Mouse (Mus musculus) MEL (cell line): ENCODE data around the gene A030005K14Rik. TPM values are rescaled to one million over a fixed set of nuclear protein-coding genes. Genes with fewer than 3 reads are reported as not detected.

Experiments used
- DNase-seq: peaks from one replicate; pipeline ENCODE4 v3.0.0; 2011; ENCODE audit warnings: low read depth, low spot score
- H3K27ac ChIP-seq: 2 replicates; pipeline ENCODE4 v1.5.1; 2012; ENCODE audit warnings: low read depth, mild to moderate bottlenecking, control low read depth, low read length, moderate library complexity; ENCODE audit not compliant: control insufficient read depth
- H3K27me3 ChIP-seq, 2 experiments: fragments of 150-350 bp in 1 of 2; sonication (generic) in 1 of 2; 2 replicates each; pipeline ENCODE4 v1.6.1; 2012; ENCODE audit warnings: low read length in 2 of 2, mild to moderate bottlenecking in 2 of 2, improper control_type of control experiment in 1 of 2, moderate library complexity in 1 of 2; ENCODE audit not compliant: insufficient read depth in 2 of 2, control insufficient read depth in 1 of 2
- H3K36me3 ChIP-seq, 2 experiments: 2 replicates each; pipeline ENCODE4 v1.6.1; 2012 to 2014; ENCODE audit warnings: low read length in 2 of 2, improper control_type of control experiment in 1 of 2, inconsistent platforms in 1 of 2, mild to moderate bottlenecking in 1 of 2; ENCODE audit not compliant: insufficient read depth in 2 of 2, control insufficient read depth in 1 of 2
- H3K4me1 ChIP-seq, 2 experiments: fragments of 150-350 bp in 1 of 2; sonication (generic) in 1 of 2; 2 replicates each; pipeline ENCODE4 v1.6.1; 2012; ENCODE audit warnings: low read length in 2 of 2, improper control_type of control experiment in 1 of 2, mild to moderate bottlenecking in 1 of 2; ENCODE audit not compliant: insufficient read depth in 2 of 2, control insufficient read depth in 1 of 2
- H3K4me3 ChIP-seq, 2 experiments: fragments of 150-350 bp in 1 of 2; sonication (generic) in 1 of 2; 2 replicates each; pipeline ENCODE4 v1.5.1; 2012; ENCODE audit warnings: low read depth in 2 of 2, low read length in 2 of 2, mild to moderate bottlenecking in 2 of 2, moderate library complexity in 2 of 2, control low read depth in 1 of 2, improper control_type of control experiment in 1 of 2; ENCODE audit not compliant: control insufficient read depth in 1 of 2, insufficient read depth in 1 of 2
- H3K79me2 ChIP-seq: 2 replicates; pipeline ENCODE4 v1.6.1; 2012; ENCODE audit warnings: mild to moderate bottlenecking, low read length, moderate library complexity; ENCODE audit not compliant: control insufficient read depth, poor library complexity, insufficient read depth
- H3K9ac ChIP-seq: 2 replicates; pipeline ENCODE4 v1.6.1; 2012; ENCODE audit warnings: low read depth, mild to moderate bottlenecking, control low read depth, low read length, moderate library complexity; ENCODE audit not compliant: control insufficient read depth, poor library complexity, severe bottlenecking
- H3K9me3 ChIP-seq: fragments of 150-350 bp; sonication (generic); replicated peaks from 2 replicates; pipeline ENCODE4 v1.6.1; 2012; ENCODE audit warnings: mild to moderate bottlenecking, low read length, improper control_type of control experiment, moderate library complexity; ENCODE audit not compliant: insufficient read depth
- BHLHE40 ChIP-seq: IDR thresholded peaks from 2 replicates; pipeline ENCODE4 v1.6.1; 2012; ENCODE audit warnings: low read depth, mild to moderate bottlenecking, inconsistent platforms, low read length, improper control_type of control experiment, borderline replicate concordance
- E2F4 ChIP-seq: IDR thresholded peaks from 2 replicates; pipeline ENCODE4 v1.6.1; 2011; ENCODE audit warnings: low read depth, low read length, improper control_type of control experiment, borderline replicate concordance
- EP300 ChIP-seq, 2 experiments: IDR thresholded peaks; 2 replicates each; pipeline ENCODE4 v1.6.1; 2011; ENCODE audit warnings: improper control_type of control experiment in 2 of 2, low read length in 2 of 2, low read depth in 1 of 2, mild to moderate bottlenecking in 1 of 2
- MAFK ChIP-seq: IDR thresholded peaks from 2 replicates; pipeline ENCODE4 v1.6.1; 2011; ENCODE audit warnings: low read depth, mild to moderate bottlenecking, low read length, improper control_type of control experiment, borderline replicate concordance
- MAX ChIP-seq: IDR thresholded peaks from 2 replicates; pipeline ENCODE4 v1.6.1; 2011; ENCODE audit warnings: low read length, improper control_type of control experiment
- MEF2A ChIP-seq: IDR thresholded peaks from 2 replicates; pipeline ENCODE4 v1.6.1; 2014; ENCODE audit warnings: low read depth, mild to moderate bottlenecking, inconsistent platforms, low read length, improper control_type of control experiment; ENCODE audit not compliant: poor library complexity, insufficient replicate concordance, severe bottlenecking; ENCODE audit errors: extremely low read depth
- MXI1 ChIP-seq: IDR thresholded peaks from 2 replicates; pipeline ENCODE4 v1.6.1; 2011; ENCODE audit warnings: mild to moderate bottlenecking, low read depth, low read length, improper control_type of control experiment
- MYB ChIP-seq: IDR thresholded peaks from 2 replicates; pipeline ENCODE4 v1.6.1; 2011; ENCODE audit warnings: mild to moderate bottlenecking, low read depth, low read length, improper control_type of control experiment
- MYC ChIP-seq: IDR thresholded peaks from 2 replicates; pipeline ENCODE4 v1.6.1; 2011; ENCODE audit warnings: low read depth, mild to moderate bottlenecking, low read length, improper control_type of control experiment, moderate library complexity
- NELFE ChIP-seq: IDR thresholded peaks from 2 replicates; pipeline ENCODE4 v1.6.1; 2011; ENCODE audit warnings: low read depth, low read length, improper control_type of control experiment
- POLR2A ChIP-seq, 2 experiments: IDR thresholded peaks; 2 replicates each; pipeline ENCODE4 v1.6.1; 2011 to 2012; ENCODE audit warnings: low read length in 2 of 2, mild to moderate bottlenecking in 2 of 2, control low read depth in 1 of 2, improper control_type of control experiment in 1 of 2, low read depth in 1 of 2, moderate library complexity in 1 of 2; ENCODE audit not compliant: control insufficient read depth in 1 of 2, insufficient read depth in 1 of 2, poor library complexity in 1 of 2
- POLR2AphosphoS2 ChIP-seq: IDR thresholded peaks from 2 replicates; pipeline ENCODE4 v1.6.1; 2011; ENCODE audit warnings: low read length, improper control_type of control experiment
- POLR2AphosphoS5 ChIP-seq: IDR thresholded peaks from 2 replicates; pipeline ENCODE4 v1.6.1; 2012; ENCODE audit warnings: low read depth, borderline replicate concordance, mild to moderate bottlenecking, inconsistent platforms, low read length, moderate library complexity, mixed read lengths
- RAD21 ChIP-seq: IDR thresholded peaks from 2 replicates; pipeline ENCODE4 v1.6.1; 2011; ENCODE audit warnings: mild to moderate bottlenecking, low read depth, low read length, improper control_type of control experiment
- SIN3A ChIP-seq: IDR thresholded peaks from 2 replicates; pipeline ENCODE4 v1.6.1; 2012; ENCODE audit warnings: low read length, improper control_type of control experiment, inconsistent platforms
- SMC3 ChIP-seq: IDR thresholded peaks from 2 replicates; pipeline ENCODE4 v1.6.1; 2011; ENCODE audit warnings: low read depth, low read length, improper control_type of control experiment
- TAL1 ChIP-seq: IDR thresholded peaks from 2 replicates; pipeline ENCODE4 v1.6.1; 2012; ENCODE audit warnings: mild to moderate bottlenecking, inconsistent platforms, low read length, moderate library complexity, mixed read lengths
- TBP ChIP-seq: IDR thresholded peaks from 2 replicates; pipeline ENCODE4 v1.8.0; 2011; ENCODE audit warnings: low read depth, low read length, improper control_type of control experiment
- UBTF ChIP-seq: IDR thresholded peaks from 2 replicates; pipeline ENCODE4 v1.6.1; 2012; ENCODE audit warnings: low read depth, mild to moderate bottlenecking, inconsistent platforms, low read length, improper control_type of control experiment, moderate library complexity, borderline replicate concordance; ENCODE audit not compliant: insufficient read depth
- USF1 ChIP-seq: IDR thresholded peaks from 2 replicates; pipeline ENCODE4 v1.6.1; 2014; ENCODE audit warnings: low read depth, mild to moderate bottlenecking, inconsistent platforms, low read length, improper control_type of control experiment, moderate library complexity
- ZC3H11A ChIP-seq: IDR thresholded peaks from 2 replicates; pipeline ENCODE4 v1.6.1; 2012; ENCODE audit warnings: low read depth, mild to moderate bottlenecking, inconsistent platforms, low read length, improper control_type of control experiment
- ZMIZ1 ChIP-seq: IDR thresholded peaks from 2 replicates; pipeline ENCODE4 v1.6.1; 2012; ENCODE audit warnings: low read depth, mild to moderate bottlenecking, inconsistent platforms, low read length, improper control_type of control experiment, moderate library complexity
- polyA plus RNA-seq, 2 experiments: library from polyadenylated mRNA; stranded (reverse) in 1 of 2; unstranded in 1 of 2; fragments of >175 nt in 1 of 2; fragments of >200 nt in 1 of 2; gene quantifications; 2 replicates each; pipeline versions ENCODE4 v1.2.1 to v1.2.4; 2012; ENCODE audit warnings: low replicate concordance in 2 of 2, low read depth in 1 of 2; ENCODE audit not compliant: insufficient read length in 2 of 2, insufficient read depth in 1 of 2, missing spikeins in 1 of 2
- total RNA-seq: library from RNA; depleted of rRNA; stranded (reverse); fragments of 300-350 nt; gene quantifications from 2 replicates; pipeline ENCODE4 v1.2.3, GENCODE M21; 2012; rRNA removed

Gene A030005K14Rik
- total RNA-seq (not detected in 2 replicates), polyA plus RNA-seq (not detected)

- no peak for TF ChIP-seq TAL1
- TF ChIP-seq POLR2AphosphoS5 = no peak
- no peak for TF ChIP-seq MAX
- no peak for TF ChIP-seq BHLHE40
- no peak for TF ChIP-seq MYC
- Histone ChIP-seq H3K9ac (no peak within 1 kb of the TSS), H3K79me2 (no peaks in the 10 kb centered on the region), H3K27me3 (no peaks in the 10 kb centered on the region), H3K36me3 (no peaks in the 10 kb centered on the region), H3K27ac (no peak within 1 kb of the TSS), H3K4me1 (no peaks in the 10 kb centered on the region), H3K9me3 (no peaks in the 10 kb centered on the region), H3K4me3 (no peak within 1 kb of the TSS)
- DNase-seq = no peak
Observed at GRCm38 (mm10) chr1:83059278-83059677, at the start of gene A030005K14Rik. TSS of gene A030005K14Rik (minus strand) at chr1:83059378.

- Histone ChIP-seq H3K36me3 (no peaks in the 10 kb centered on the region), H3K4me1 (no peaks in the 10 kb centered on the region), H3K9me3 (no peaks in the 10 kb centered on the region), H3K27ac (no peak overlapping the region), H3K9ac (no peak overlapping the region), H3K27me3 (no peaks in the 10 kb centered on the region)
- TF ChIP-seq POLR2AphosphoS2 (no peak), MAFK (no peak), MEF2A (no peak), SIN3A (no peak), TBP (no peak), ZC3H11A (no peak), EP300 (IDR thresholded peaks at IDR 0.05; ENCODE audit: low read depth in 1 of 2, low read length in 2 of 2) (no peak), SMC3 (no peak), BHLHE40 (no peak), ZMIZ1 (no peak), POLR2A (IDR thresholded peaks at IDR 0.05; ENCODE audit: control insufficient read depth in 1 of 2, insufficient read depth in 1 of 2, low read depth in 1 of 2, low read length in 2 of 2, poor library complexity in 1 of 2) (no peak), USF1 (no peak), E2F4 (no peak), MYB (no peak), POLR2AphosphoS5 (no peak), MXI1 (no peak), RAD21 (no peak), NELFE (no peak), UBTF (no peak)
- TF ChIP-seq, all 39 proteins: peak for 0
- no peak for DNase-seq
- Histone ChIP-seq H3K79me2 (no peaks in the 10 kb centered on the region), H3K4me3 (no peak overlapping the region)
Observed at GRCm38 (mm10) chr1:83107410-83107978, 48.3 kb upstream of the A030005K14Rik start.
